Mouse (Mus musculus) lung, postnatal 0 days (tissue): Measurements from ENCODE around the gene Nfrkb. TPM values are rescaled to one million over a fixed set of nuclear protein-coding genes. Genes with fewer than 3 reads are reported as not detected.

Source experiments
- ATAC-seq: fragments of 200-750 bp; cut with Nextera tagmentation; 2 replicates; pipeline ENCODE4 v1.8.0; 2017; ENCODE audit warnings: moderate library complexity
- DNase-seq: peaks from one replicate; pipeline ENCODE4 v3.0.0-alpha.2; 2016; ENCODE audit warnings: low spot score
- H3K27ac ChIP-seq: fragments of 300-500 bp; sonication (generic); 2 replicates; pipeline ENCODE4 v1.5.1; 2014; ENCODE audit warnings: antibody characterized with exemption, mild to moderate bottlenecking, low read length, mixed read lengths
- H3K27me3 ChIP-seq: fragments of 300-500 bp; sonication (generic); replicated peaks from 2 replicates; pipeline ENCODE4 v1.6.1; 2014; ENCODE audit warnings: low read length, mixed read lengths; ENCODE audit not compliant: insufficient read depth
- H3K36me3 ChIP-seq: fragments of 300-500 bp; sonication (generic); 2 replicates; pipeline ENCODE4 v1.6.1; 2014; ENCODE audit warnings: low read length, mixed read lengths; ENCODE audit not compliant: insufficient read depth
- H3K4me1 ChIP-seq: fragments of 300-500 bp; sonication (generic); 2 replicates; pipeline ENCODE4 v1.6.1; 2014; ENCODE audit warnings: antibody characterized with exemption, low read depth, low read length, mixed read lengths; ENCODE audit not compliant: insufficient read depth
- H3K4me2 ChIP-seq: fragments of 300-500 bp; sonication (generic); replicated peaks from 2 replicates; pipeline ENCODE4 v1.6.1; 2014; ENCODE audit warnings: low read depth, mild to moderate bottlenecking, low read length, moderate library complexity, mixed read lengths
- H3K4me3 ChIP-seq: fragments of 300-500 bp; sonication (generic); 2 replicates; pipeline ENCODE4 v1.5.1; 2014; ENCODE audit warnings: low read depth, low read length
- H3K9ac ChIP-seq: fragments of 300-500 bp; sonication (generic); replicated peaks from 2 replicates; pipeline ENCODE4 v1.6.1; 2014; ENCODE audit warnings: low read depth, mild to moderate bottlenecking
- H3K9me3 ChIP-seq: fragments of 300-500 bp; sonication (generic); 2 replicates; pipeline ENCODE4 v1.6.1; 2016; ENCODE audit warnings: low read length, mixed read lengths
- CTCF ChIP-seq: IDR thresholded peaks from 2 replicates; pipeline ENCODE4 v1.5.1; 2016; ENCODE audit warnings: antibody characterized with exemption, mild to moderate bottlenecking
- EP300 ChIP-seq: IDR thresholded peaks from 2 replicates; pipeline ENCODE4 v1.6.1; 2016; ENCODE audit warnings: antibody characterized with exemption, mild to moderate bottlenecking, control low read depth
- WGBS: fragments of 180-500 bp; shearing (Covaris S2); extraction: QIAGEN DNeasy Blood & Tissue Kit; methylation state at CpG from one replicate; pipeline ENCODE4 v1.1.7; 2014; 5-methylcytosine and 5-hydroxymethylcytosine counted together
- polyA plus RNA-seq: library from polyadenylated mRNA; unstranded; fragments of >200 nt; fragmentation: Nextera tagmentation; extraction: Ambion mirVana; gene quantifications from 2 replicates; pipeline ENCODE4 v1.2.1, GENCODE M21; 2015

Nfrkb gene
- polyA plus RNA-seq, 1 experiment from 2014 or later = 13.0 TPM

DNA sequence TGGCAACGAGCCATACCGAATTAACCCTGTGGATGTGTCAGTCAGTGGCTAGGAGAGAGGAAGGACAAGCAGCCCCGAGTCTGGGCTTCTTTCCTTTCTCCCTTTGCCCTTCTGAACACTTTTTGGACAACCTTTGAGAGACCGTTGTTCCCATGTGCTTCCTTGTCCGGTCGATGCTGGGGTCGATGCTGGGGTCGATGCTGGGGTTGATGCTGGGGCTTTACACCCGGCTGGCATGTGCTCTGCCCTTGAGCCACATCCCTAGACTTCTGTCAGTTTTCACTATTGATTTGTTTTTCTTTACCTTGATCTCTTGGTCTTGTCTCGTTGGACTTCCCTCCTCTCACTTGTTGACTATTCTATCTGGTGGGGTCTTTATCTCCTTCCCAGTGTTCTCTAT is 32.5 kb upstream of the Nfrkb start:
- no peaks in the 10 kb centered on the region for H3K27me3 ChIP-seq
- H3K27ac ChIP-seq = no peak overlapping the region
- no peaks in the 10 kb centered on the region for H3K4me1 ChIP-seq
- WGBS = 84% methylated on average over 10 of the region's 10 CpGs
- ATAC-seq = no peak
- peaks cover 5% of the 10 kb centered on the region for H3K36me3 ChIP-seq
- no peak overlapping the region for H3K4me2 ChIP-seq
- H3K9me3 ChIP-seq = no peaks in the 10 kb centered on the region
- TF ChIP-seq EP300 (no peak), CTCF (no peak)
- no peak for DNase-seq
- no peak overlapping the region for H3K4me3 ChIP-seq
- H3K9ac ChIP-seq = no peak overlapping the region

DNA sequence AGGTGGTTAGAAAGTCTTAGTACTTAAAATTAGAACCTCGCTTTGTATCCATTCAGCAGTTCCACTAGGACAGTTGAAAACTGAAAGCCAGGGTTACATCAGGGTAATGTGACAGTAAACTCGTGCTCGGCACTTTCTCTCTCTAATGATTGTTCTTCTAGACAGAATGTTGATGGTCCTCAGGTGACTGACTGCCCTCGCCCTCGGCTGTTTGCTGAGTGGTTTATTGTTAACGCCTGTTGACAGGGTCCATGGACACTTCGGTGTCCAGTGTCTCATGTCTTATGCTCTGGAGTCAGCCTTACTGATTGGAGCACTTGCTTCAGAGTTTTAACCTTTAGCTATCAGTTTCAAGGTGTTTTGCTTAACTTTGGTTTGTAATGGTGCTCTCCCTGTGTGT is 31.9 kb upstream of the Nfrkb start:
- DNase-seq = no peak
- Histone ChIP-seq H3K36me3 (peaks cover 2% of the 10 kb centered on the region), H3K4me2 (no peak overlapping the region), H3K9ac (no peak overlapping the region), H3K27me3 (no peaks in the 10 kb centered on the region), H3K4me1 (no peaks in the 10 kb centered on the region), H3K4me3 (no peak overlapping the region), H3K27ac (no peak overlapping the region), H3K9me3 (no peaks in the 10 kb centered on the region)
- TF ChIP-seq EP300 (no peak), CTCF (no peak)
- WGBS = 57% methylated on average over 7 of the region's 7 CpGs
- ATAC-seq = no peak

DNA sequence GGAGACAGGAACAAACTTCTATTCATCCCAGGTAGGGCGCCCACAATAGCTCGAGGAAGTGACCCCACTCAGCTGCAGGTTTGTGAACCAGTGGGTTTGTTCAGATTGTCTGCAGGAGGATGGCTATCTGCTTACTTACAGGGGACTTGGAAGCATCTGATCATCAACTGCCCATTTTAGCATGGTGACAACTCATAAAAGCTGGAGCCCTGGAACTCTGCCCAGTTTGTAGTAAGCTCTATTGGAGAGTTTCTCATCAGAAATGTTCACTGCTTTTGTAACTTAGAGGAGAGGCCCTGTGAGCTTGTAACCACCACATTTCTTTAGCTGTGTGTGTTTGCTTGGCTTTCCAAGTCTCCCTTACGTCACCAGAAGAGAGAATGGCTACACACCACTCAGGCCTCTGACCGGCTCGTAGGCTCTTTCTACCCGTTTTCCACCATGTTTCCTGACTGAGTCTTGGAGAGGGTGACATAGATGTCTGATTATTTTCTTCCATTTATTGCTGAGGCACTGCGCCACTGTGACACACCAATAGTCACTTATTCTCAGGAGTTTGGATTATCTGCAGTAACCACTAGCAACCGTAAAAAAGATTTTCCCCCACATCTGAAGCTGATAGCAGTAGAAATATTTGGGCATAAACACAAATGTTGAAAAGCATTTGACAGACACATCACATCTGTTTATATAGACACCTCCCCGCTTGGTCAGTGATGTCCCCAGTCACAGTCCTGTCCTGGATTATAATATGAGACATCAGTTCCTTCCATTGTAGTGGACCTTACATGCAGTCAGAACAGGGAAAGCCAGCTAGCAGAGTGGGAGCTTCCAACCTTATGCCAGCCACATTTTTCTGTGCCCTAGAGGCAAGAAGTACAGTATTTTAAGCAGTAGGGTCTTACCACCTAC is 22.0 kb upstream of the Nfrkb start:
- TF ChIP-seq EP300 (no peak), CTCF (no peak)
- WGBS = 61% methylated on average over 9 of the region's 9 CpGs
- Histone ChIP-seq H3K27me3 (no peaks in the 10 kb centered on the region), H3K4me3 (no peak overlapping the region), H3K4me2 (no peak overlapping the region), H3K9me3 (no peaks in the 10 kb centered on the region), H3K9ac (no peak overlapping the region), H3K4me1 (no peaks in the 10 kb centered on the region), H3K27ac (no peak overlapping the region), H3K36me3 (no peaks in the 10 kb centered on the region)
- DNase-seq (peak; percentile 74), ATAC-seq (peak; percentile 85)

DNA sequence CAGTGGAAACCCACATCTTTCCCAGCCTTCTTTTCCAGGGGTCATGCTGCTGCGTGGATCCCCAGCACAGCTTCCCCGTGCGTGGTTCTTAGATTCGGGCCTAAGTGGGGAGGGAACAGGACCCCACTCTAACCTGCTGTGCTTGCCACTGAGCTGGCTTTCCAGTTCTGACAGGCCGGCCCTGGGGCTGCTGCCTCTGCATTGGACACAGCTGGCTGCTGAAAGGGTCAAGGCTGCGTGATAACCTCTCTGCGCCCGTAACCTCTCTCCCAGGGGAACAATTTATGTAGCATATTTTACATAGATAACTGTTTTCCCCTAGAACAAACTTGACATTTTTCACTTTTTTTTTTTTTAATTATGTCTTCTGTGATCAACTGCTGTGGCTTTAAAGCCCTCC is 20.9 kb upstream of the Nfrkb start:
- DNase-seq = no peak
- H3K27ac ChIP-seq = no peak overlapping the region
- TF ChIP-seq CTCF (no peak), EP300 (no peak)
- no peak for ATAC-seq
- no peak overlapping the region for H3K9ac ChIP-seq
- no peaks in the 10 kb centered on the region for H3K27me3 ChIP-seq
- no peaks in the 10 kb centered on the region for H3K4me1 ChIP-seq
- WGBS = 62% methylated on average over 8 of the region's 8 CpGs
- H3K9me3 ChIP-seq = no peaks in the 10 kb centered on the region
- no peaks in the 10 kb centered on the region for H3K36me3 ChIP-seq
- H3K4me3 ChIP-seq = no peak overlapping the region
- H3K4me2 ChIP-seq = no peak overlapping the region

DNA sequence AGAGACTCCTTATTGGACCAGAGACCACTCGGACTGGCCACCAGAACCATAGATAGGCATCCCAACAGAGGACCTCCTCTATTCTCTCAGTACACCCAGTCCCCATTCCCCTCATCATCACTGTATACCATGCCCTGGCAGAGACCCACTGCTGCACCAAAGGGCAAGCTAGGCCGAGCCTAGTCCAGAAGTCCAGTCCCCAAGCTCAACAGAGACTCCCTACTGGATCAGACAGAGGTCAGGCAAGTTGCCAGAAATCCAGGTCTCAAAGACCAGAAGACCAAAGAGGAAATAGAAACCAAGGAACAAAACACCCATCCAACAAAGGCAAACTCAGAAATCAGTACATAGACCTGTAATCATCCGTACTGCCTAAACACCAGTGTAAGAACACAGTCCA is 14.3 kb upstream of the Nfrkb start:
- no peaks in the 10 kb centered on the region for H3K9me3 ChIP-seq
- no peak overlapping the region for H3K4me2 ChIP-seq
- H3K27me3 ChIP-seq = no peaks in the 10 kb centered on the region
- ATAC-seq (no peak), DNase-seq (no peak)
- H3K4me1 ChIP-seq = no peaks in the 10 kb centered on the region
- over 99% methylated on average over 3 of the region's 3 CpGs for WGBS
- no peaks in the 10 kb centered on the region for H3K36me3 ChIP-seq
- TF ChIP-seq EP300 = no peak
- no peak for TF ChIP-seq CTCF
- no peak overlapping the region for H3K9ac ChIP-seq
- H3K4me3 ChIP-seq = no peak overlapping the region
- no peak overlapping the region for H3K27ac ChIP-seq

DNA sequence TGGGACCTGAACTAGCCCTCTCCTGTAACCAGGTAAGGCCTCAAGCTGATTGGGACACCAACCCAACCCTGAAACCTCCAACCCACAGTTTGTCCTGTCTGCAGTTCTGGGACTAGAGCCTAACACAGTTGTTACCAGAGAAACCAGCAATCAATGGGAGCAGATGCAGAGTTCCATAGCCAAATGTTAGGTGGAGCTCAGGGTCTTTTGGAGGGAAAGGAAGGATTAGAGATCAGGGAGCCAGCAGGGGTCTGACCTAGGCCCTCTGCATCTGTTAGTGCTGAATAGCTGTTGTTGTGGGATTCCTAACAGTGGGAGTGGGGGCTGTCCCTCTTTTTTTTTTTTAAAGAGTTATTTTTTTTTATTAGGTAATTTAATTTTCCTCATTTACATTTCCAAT is 9.3 kb upstream of the Nfrkb start:
- DNase-seq = no peak
- TF ChIP-seq EP300 (no peak), CTCF (no peak)
- no peak overlapping the region for H3K9ac ChIP-seq
- H3K4me3 ChIP-seq = no peak overlapping the region
- ATAC-seq = no peak
- no peaks in the 10 kb centered on the region for H3K9me3 ChIP-seq
- H3K27ac ChIP-seq = no peak overlapping the region
- no peaks in the 10 kb centered on the region for H3K4me1 ChIP-seq
- no peaks in the 10 kb centered on the region for H3K36me3 ChIP-seq
- H3K4me2 ChIP-seq = no peak overlapping the region
- no peaks in the 10 kb centered on the region for H3K27me3 ChIP-seq
